Mouse (Mus musculus): Measurements from ENCODE around the gene Plcb3. TPM values are rescaled to one million over a fixed set of nuclear protein-coding genes. Genes with fewer than 3 reads are reported as not detected.

Plcb3 gene
- polyA plus RNA-seq, 1 experiment from 2014 or later = 55.9 TPM

DNA sequence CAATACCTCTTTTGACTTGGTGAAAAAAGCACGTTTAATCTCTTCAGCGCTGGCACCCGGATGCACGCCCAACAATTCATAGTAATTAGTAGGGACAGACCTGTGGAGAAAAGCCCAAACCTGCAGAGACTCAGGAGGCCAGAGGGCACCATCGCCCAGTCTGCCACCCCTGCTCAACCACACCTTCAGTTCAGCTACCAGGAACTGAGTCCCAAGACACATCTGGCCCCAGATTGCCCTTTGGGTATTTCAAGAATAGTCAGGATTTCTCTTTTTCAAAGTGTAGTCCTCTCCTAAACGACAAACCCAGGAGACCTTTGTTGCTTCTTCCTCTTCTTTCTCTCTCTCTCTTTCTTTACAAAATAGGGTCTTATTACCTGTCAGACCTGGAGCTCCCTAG, 14.4 kb upstream of the Plcb3 start:
- no peaks in the 10 kb centered on the region for H3K9me3 ChIP-seq (ENCODE audit: low read depth, low read length)
- H3K36me3 ChIP-seq (ENCODE audit: insufficient read depth) = 0 out of 2 replicates have a peak, but pooled peaks cover 2% of the 10 kb centered on the region
- no peak for TF ChIP-seq CTCF (IDR thresholded peaks at IDR 0.05; ENCODE audit: low read depth)
- ATAC-seq (ENCODE audit: insufficient read depth) (no peak), DNase-seq (no peak)
- 0 out of 2 replicates have a peak, but pooled peaks cover 2% of the 10 kb centered on the region for H3K27me3 ChIP-seq (ENCODE audit: insufficient read depth, low read length)
- no peak overlapping the region for H3K27ac ChIP-seq (ENCODE audit: low read depth)
- H3K4me2 ChIP-seq = no peak overlapping the region
- no peak overlapping the region for H3K4me3 ChIP-seq (ENCODE audit: low read depth, low read length)
- 87% methylated on average over 6 of the region's 6 CpGs for WGBS
- peaks cover 12% of the 10 kb centered on the region for H3K4me1 ChIP-seq (ENCODE audit: insufficient read depth)
- H3K9ac ChIP-seq = no peak overlapping the region; the same call in 1 of the 2 replicates

DNA sequence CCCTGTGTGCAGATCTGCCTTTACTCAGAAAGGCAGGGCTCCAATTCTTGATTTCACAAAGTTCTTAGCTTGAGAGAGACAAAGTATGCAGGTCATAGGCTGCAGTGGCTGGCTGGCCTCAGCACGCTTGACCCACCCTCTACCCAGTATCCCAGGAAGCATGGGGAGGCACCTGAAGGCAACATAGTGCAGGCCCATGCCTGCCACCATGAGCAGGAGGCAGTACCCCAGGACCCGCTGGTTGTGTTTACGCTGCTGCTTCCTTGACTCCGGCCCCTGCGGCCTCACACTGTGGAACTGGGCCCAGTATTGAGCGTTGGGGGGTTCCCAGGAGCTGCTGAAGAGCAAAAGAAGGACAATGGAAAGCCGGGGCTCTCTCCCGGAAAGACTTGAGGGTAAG, 13.0 kb upstream of the Plcb3 start:
- Histone ChIP-seq H3K4me3 (ENCODE audit: low read depth, low read length) (no peak overlapping the region), H3K9me3 (ENCODE audit: low read depth, low read length) (no peaks in the 10 kb centered on the region), H3K9ac (no peak overlapping the region), H3K36me3 (ENCODE audit: insufficient read depth) (peaks cover 14% of the 10 kb centered on the region), H3K4me1 (ENCODE audit: insufficient read depth) (peaks cover 5% of the 10 kb centered on the region), H3K4me2 (no peak overlapping the region), H3K27ac (ENCODE audit: low read depth) (no peak overlapping the region), H3K27me3 (ENCODE audit: insufficient read depth, low read length) (0 out of 2 replicates have a peak, but pooled peaks cover 2% of the 10 kb centered on the region)
- no peak for TF ChIP-seq CTCF (IDR thresholded peaks at IDR 0.05; ENCODE audit: low read depth)
- ATAC-seq (ENCODE audit: insufficient read depth) (no peak), DNase-seq (no peak)
- 79% methylated on average over 8 of the region's 8 CpGs for WGBS

DNA sequence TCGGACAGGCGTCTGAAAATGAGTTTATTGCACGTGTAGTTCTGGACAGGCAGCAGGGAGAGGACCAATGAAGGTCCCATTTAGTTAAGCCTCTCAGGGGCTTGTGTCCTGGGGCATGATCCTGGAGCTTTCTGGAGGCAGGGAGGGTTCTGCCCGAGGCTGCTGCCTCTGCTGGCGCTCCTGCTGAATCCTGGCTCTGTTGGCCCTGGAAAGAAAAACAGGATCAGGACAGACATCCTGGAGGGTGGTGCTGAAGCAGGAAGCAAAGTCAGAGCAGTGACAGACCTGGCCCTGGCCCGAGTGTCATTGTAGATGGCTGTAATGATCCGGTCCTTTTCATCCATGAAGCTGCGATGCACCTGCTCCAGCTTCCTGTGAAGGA, 11.6 kb upstream of the Plcb3 start:
- H3K4me2 ChIP-seq = peak overlapping the region; percentile 82
- 0 out of 2 replicates have a peak, but pooled peaks cover 2% of the 10 kb centered on the region for H3K27me3 ChIP-seq (ENCODE audit: insufficient read depth, low read length)
- 6% methylated on average over 8 of the region's 8 CpGs for WGBS
- no peak for ATAC-seq (ENCODE audit: insufficient read depth)
- H3K9ac ChIP-seq = peak overlapping the region; percentile 83
- H3K9me3 ChIP-seq (ENCODE audit: low read depth, low read length) = no peaks in the 10 kb centered on the region
- peak overlapping the region; percentile 85 for H3K4me3 ChIP-seq (ENCODE audit: low read depth, low read length)
- no peak for DNase-seq
- no peak for TF ChIP-seq CTCF (IDR thresholded peaks at IDR 0.05; ENCODE audit: low read depth)
- peaks cover 2% of the 10 kb centered on the region for H3K4me1 ChIP-seq (ENCODE audit: insufficient read depth)
- peaks cover 24% of the 10 kb centered on the region for H3K36me3 ChIP-seq (ENCODE audit: insufficient read depth)
- peak overlapping the region; percentile 83 for H3K27ac ChIP-seq (ENCODE audit: low read depth)

DNA sequence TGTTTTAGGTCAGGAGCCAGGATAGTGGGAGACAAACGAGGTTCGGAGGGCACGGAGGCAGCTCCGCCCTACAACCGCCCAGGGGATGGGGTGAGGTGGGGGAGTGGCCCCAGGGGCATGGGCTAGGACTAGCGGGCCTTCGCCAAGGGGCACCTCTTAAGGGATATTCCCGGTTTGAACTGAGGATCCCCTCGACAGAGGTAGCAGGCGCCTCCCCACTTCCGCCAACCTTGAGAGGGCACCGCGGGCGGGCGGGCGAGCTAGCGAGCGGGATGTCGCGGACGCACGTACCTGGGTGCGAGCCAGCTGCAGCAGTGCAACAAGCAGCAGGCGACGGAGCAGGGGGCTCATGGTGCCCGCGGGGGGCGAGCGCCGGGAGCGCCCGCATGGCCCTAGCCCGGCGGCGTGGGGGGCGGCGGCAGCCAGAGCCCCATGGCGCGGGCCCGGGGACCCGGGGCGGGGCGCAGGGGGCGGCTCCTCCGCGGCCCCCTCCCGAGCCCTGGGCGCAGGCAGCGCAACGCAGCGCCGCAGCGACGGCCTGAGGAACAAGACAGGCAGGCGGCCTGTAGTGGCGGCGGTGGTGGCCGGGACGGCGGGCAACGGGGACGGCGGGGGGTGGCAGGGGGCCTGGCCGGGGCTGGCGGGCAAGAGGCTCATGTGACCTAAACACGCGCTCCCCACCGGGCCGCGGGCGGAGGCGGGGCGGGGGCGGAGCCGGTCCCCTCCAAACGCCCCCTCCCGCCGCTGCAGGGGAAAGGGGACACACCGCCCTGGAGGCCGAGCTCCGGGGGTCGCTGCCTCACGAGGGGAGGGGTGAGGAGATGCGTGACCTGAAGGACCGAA, 11.0 kb upstream of the Plcb3 start, which contains the start of gene Vegfb:
TSS of gene Vegfb (minus strand) at position 591 of the 843 bp plus-strand sequence.
- Histone ChIP-seq H3K4me2 (peak within 1 kb of the TSS; percentile 82), H3K36me3 (ENCODE audit: insufficient read depth) (peaks cover 27% of the 10 kb centered on the region), H3K9ac (peak within 1 kb of the TSS; percentile 83), H3K4me1 (ENCODE audit: insufficient read depth) (no peaks in the 10 kb centered on the region; the same call in 1 of the 2 replicates), H3K27me3 (ENCODE audit: insufficient read depth, low read length) (0 out of 2 replicates have a peak, but pooled peaks cover 2% of the 10 kb centered on the region), H3K4me3 (ENCODE audit: low read depth, low read length) (peak within 1 kb of the TSS; percentile 85), H3K27ac (ENCODE audit: low read depth) (peak within 1 kb of the TSS; percentile 83), H3K9me3 (ENCODE audit: low read depth, low read length) (no peaks in the 10 kb centered on the region)
- no peak for TF ChIP-seq CTCF (IDR thresholded peaks at IDR 0.05; ENCODE audit: low read depth)
- WGBS = under 1% methylated on average over 72 of the region's 85 CpGs
- DNase-seq = peak; percentile 71
- ATAC-seq (ENCODE audit: insufficient read depth) = peak; percentile 57

DNA sequence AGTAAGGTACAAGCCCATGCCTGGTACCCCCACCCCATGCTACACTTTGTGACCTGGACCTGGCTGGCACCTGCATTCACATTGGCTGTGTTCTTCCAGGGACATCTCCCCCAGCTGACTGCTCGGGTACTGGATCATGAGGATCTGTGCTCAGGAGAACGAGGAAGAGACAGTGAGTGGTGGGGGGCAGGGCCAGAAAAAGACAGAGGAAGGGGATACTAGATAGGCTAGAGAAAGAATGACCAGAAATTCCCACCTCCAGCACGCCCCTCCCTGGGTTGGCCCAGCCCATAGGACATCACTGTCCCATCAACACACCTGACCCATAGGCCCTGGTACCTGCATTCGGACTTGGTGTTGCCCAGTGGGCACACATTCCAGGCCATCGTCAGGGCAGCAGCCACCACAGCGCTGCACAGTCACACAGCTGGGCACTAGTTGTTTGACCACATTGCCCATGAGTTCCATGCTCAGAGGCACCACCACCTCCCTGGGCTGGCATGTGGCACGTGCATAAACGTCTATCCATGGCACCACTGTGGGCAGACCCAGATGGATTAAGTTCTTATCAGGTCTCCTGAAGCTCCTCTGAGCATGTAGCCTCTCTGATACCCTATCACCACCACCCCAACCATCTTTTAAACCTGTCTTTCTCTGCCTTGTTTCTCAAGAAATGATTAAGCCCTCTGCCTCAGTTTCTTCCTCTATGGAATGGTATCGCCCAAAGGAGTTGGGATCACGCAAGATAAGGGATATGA, 9.9 kb upstream of the Plcb3 start:
- H3K27ac ChIP-seq (ENCODE audit: low read depth) = no peak overlapping the region; the same call in 1 of the 2 replicates
- H3K27me3 ChIP-seq (ENCODE audit: insufficient read depth, low read length) = no peaks in the 10 kb centered on the region
- H3K36me3 ChIP-seq (ENCODE audit: insufficient read depth) = peaks cover 33% of the 10 kb centered on the region
- ATAC-seq (ENCODE audit: insufficient read depth) = no peak
- peak overlapping the region; percentile 85 for H3K4me3 ChIP-seq (ENCODE audit: low read depth, low read length)
- no peaks in the 10 kb centered on the region for H3K9me3 ChIP-seq (ENCODE audit: low read depth, low read length)
- DNase-seq = no peak
- peaks cover under 1% of the 10 kb centered on the region for H3K4me1 ChIP-seq (ENCODE audit: insufficient read depth)
- peak overlapping the region; percentile 82 for H3K4me2 ChIP-seq
- TF ChIP-seq CTCF (IDR thresholded peaks at IDR 0.05; ENCODE audit: low read depth) = no peak
- 75% methylated on average over 10 of the region's 10 CpGs for WGBS
- peak overlapping the region; percentile 83 for H3K9ac ChIP-seq

DNA sequence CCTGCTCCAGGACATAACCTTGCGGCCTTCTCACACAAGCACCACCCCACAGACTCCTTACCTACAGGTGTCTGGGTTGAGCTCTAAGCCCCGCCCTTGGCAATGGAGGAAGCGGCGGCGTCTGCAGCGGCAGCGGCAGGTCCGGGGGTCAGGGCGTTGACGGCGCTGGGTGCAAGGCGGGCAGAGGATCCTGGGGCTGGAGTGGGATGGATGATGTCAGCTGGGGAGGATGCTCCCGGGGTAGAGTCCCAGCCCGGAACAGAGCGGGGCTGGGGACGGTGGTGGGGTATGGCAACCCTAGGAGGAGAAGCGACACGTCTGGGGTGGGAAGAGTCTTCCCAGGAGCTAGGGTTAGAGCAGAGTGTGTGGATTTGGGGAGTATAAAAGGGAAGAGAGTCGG, 9.0 kb upstream of the Plcb3 start:
- H3K9me3 ChIP-seq (ENCODE audit: low read depth, low read length) = no peaks in the 10 kb centered on the region
- no peak overlapping the region for H3K9ac ChIP-seq
- no peak for ATAC-seq (ENCODE audit: insufficient read depth)
- no peak for TF ChIP-seq CTCF (IDR thresholded peaks at IDR 0.05; ENCODE audit: low read depth)
- peaks cover 4% of the 10 kb centered on the region for H3K4me1 ChIP-seq (ENCODE audit: insufficient read depth)
- WGBS = 85% methylated on average over 19 of the region's 19 CpGs
- DNase-seq = no peak
- H3K36me3 ChIP-seq (ENCODE audit: insufficient read depth) = peaks cover 33% of the 10 kb centered on the region
- no peak overlapping the region for H3K4me3 ChIP-seq (ENCODE audit: low read depth, low read length)
- H3K27ac ChIP-seq (ENCODE audit: low read depth) = no peak overlapping the region
- no peak overlapping the region for H3K4me2 ChIP-seq
- H3K27me3 ChIP-seq (ENCODE audit: insufficient read depth, low read length) = no peaks in the 10 kb centered on the region

DNA sequence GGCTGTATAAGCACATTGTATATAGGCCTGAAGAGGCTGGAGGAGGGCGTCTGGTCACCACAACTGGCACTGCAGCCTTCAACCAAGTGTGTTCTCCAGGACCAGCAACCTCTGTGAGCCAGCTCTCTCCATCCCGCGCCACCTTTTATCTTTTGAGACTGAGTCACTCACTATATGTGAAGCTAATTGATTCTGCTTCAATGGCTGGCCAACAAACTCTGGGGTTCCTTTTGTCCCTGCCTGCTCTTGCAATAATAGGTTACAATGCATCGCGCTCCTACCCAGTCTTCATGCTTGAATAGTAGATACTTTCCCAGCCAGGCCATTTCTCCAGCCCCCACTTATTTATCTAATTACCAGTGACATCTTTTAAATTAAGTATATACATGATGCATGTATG, 7.4 kb upstream of the Plcb3 start:
- H3K36me3 ChIP-seq (ENCODE audit: insufficient read depth) = peaks cover 35% of the 10 kb centered on the region
- 95% methylated on average over 5 of the region's 5 CpGs for WGBS
- DNase-seq = no peak
- no peak overlapping the region for H3K9ac ChIP-seq
- no peaks in the 10 kb centered on the region for H3K9me3 ChIP-seq (ENCODE audit: low read depth, low read length)
- H3K27me3 ChIP-seq (ENCODE audit: insufficient read depth, low read length) = no peaks in the 10 kb centered on the region
- no peak for ATAC-seq (ENCODE audit: insufficient read depth)
- peaks cover 9% of the 10 kb centered on the region for H3K4me1 ChIP-seq (ENCODE audit: insufficient read depth)
- no peak overlapping the region for H3K4me2 ChIP-seq
- H3K27ac ChIP-seq (ENCODE audit: low read depth) = no peak overlapping the region
- no peak for TF ChIP-seq CTCF (IDR thresholded peaks at IDR 0.05; ENCODE audit: low read depth)
- H3K4me3 ChIP-seq (ENCODE audit: low read depth, low read length) = no peak overlapping the region

Measured in lung, embryonic 14.5 days (tissue).